Mouse (Mus musculus): ENCODE measurements around the gene 2310007B03Rik. TPM values are rescaled to one million over a fixed set of nuclear protein-coding genes. Genes with fewer than 3 reads are reported as not detected.

Gene 2310007B03Rik
- polyA plus RNA-seq, 1 experiment from 2014 or later, result 0.09 TPM

DNA sequence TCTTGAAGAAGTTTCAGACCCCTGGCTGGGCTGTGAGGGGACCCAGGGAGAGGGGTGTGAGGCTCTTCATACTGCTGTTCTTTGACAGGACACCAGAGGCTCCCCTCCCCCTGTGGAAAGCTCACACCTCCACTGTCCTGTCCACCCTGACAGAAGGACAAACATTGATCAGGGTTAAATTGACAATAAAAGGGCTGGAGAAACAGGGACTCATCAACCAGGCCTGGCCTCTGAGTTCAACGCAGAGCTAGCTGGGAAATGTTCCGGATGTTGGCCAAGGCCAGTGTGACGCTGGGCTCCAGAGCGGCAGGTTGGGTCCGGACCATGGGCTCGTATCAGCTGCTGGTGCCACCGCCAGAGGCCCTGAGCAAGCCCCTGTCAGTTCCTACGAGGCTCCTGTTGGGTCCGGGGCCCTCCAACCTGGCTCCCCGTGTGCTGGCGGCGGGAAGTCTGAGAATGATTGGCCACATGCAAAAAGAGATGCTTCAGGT is 25.7 kb downstream of the 2310007B03Rik start, which contains the start of gene Agxt:
Gene Agxt, plus strand, starts transcription at position 205 of the 491 bp plus-strand sequence.
- no peak within 1 kb of the TSS for H3K4me3 ChIP-seq (ENCODE audit: control insufficient read depth in 1 of 2, insufficient read depth in 1 of 2, low read depth in 1 of 2, low read length in 2 of 2)
- H3K9ac ChIP-seq (ENCODE audit: low read length), result no peak within 1 kb of the TSS
- no peaks in the 10 kb centered on the region for H3K36me3 ChIP-seq (ENCODE audit: control insufficient read depth, insufficient read depth, low read length)
- H3K4me1 ChIP-seq (ENCODE audit: control insufficient read depth in 2 of 2, insufficient read depth in 2 of 2, low read length in 2 of 2), result peaks cover 4% of the 10 kb centered on the region in 2 experiments; a peak in 2 of 4 replicates
- no peaks in the 10 kb centered on the region; the same call in 1 of the 2 replicates for H3K27me3 ChIP-seq (ENCODE audit: control insufficient read depth, insufficient read depth, low read length)
- H3K9me3 ChIP-seq (ENCODE audit: control insufficient read depth, low read length), result no peaks in the 10 kb centered on the region
- H3K4me2 ChIP-seq (ENCODE audit: low read length), result no peak within 1 kb of the TSS
- 81% methylated on average over 12 of the region's 12 CpGs for WGBS
- H3K27ac ChIP-seq (replicated peaks in 1 of 2; ENCODE audit: control insufficient read depth in 1 of 2, insufficient read depth in 1 of 2, low read depth in 2 of 2, low read length in 2 of 2), result no peak within 1 kb of the TSS
- no peak for ATAC-seq (ENCODE audit: insufficient number of reproducible peaks, insufficient read depth, low FRiP score, low read depth)

DNA sequence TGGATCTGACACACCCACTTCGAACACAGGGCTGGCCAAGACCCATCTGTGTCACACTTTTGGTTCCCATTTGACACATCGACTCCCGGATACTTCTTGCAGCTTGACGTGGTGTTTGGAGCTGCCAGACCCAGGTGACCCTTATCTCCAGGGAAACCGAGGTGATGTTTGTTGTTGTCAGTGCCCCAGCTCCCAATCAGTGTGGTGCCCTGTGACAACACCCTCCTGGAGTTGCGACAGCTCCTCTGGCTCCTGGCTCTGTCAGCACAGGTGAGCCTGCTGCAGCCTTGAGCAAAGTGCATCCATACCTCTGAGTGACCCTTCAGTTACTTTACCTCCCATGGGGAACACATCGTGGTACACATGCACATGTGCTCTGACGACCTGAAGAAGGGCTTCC is 28.1 kb downstream of the 2310007B03Rik start:
- 51% methylated on average over 8 of the region's 8 CpGs for WGBS
- H3K27me3 ChIP-seq (ENCODE audit: control insufficient read depth, insufficient read depth, low read length), result peaks cover 7% of the 10 kb centered on the region
- no peak overlapping the region for H3K9ac ChIP-seq (ENCODE audit: low read length)
- H3K36me3 ChIP-seq (ENCODE audit: control insufficient read depth, insufficient read depth, low read length), result no peaks in the 10 kb centered on the region
- H3K4me3 ChIP-seq (ENCODE audit: control insufficient read depth in 1 of 2, insufficient read depth in 1 of 2, low read depth in 1 of 2, low read length in 2 of 2), result no peak overlapping the region
- peaks cover 0 to 2% of the 10 kb centered on the region in 2 experiments; a peak in 1 of 4 replicates for H3K4me1 ChIP-seq (ENCODE audit: control insufficient read depth in 2 of 2, insufficient read depth in 2 of 2, low read length in 2 of 2)
- H3K9me3 ChIP-seq (ENCODE audit: control insufficient read depth, low read length), result no peaks in the 10 kb centered on the region
- no peak overlapping the region for H3K4me2 ChIP-seq (ENCODE audit: low read length)
- H3K27ac ChIP-seq (replicated peaks in 1 of 2; ENCODE audit: control insufficient read depth in 1 of 2, insufficient read depth in 1 of 2, low read depth in 2 of 2, low read length in 2 of 2), result no peak overlapping the region
- ATAC-seq (ENCODE audit: insufficient number of reproducible peaks, insufficient read depth, low FRiP score, low read depth), result no peak

DNA sequence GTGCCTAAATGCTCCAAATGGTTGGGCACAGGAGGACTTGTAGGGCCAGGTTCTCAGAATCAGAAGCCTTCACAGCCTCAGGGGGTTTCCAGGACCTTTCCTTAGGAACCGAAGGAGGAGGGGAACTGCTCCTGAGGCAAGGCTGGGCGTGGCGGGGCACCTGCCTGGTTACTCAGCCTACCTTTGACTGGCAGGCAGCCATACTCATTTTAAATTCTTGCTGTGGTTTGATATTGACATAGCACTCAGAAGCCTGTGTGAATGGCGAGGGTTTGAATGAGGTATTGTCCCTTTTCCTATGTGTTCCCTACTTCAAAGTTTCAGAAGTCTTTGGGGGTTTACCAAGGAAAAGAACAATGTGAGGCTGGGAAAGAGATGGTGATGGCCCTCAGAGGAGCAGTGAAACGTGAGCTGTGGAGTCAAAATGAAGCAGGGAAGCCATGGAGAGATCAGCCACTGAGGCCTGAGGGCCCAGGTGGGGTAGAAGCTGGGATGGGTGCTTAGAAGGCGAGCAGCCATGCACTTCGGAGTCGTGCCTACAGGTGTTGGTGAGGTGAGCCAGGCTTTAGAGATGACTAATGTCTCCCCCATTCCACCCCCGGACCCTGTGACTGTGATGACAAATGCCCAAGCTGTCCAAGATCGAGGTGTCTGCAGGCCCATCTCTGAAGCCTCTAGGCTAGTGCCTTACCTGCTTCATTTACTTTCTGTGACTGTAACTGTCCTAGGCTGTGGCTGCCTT is 30.3 kb downstream of the 2310007B03Rik start:
- H3K4me2 ChIP-seq (ENCODE audit: low read length), result no peak overlapping the region
- no peaks in the 10 kb centered on the region for H3K36me3 ChIP-seq (ENCODE audit: control insufficient read depth, insufficient read depth, low read length)
- no peak overlapping the region for H3K9ac ChIP-seq (ENCODE audit: low read length)
- no peaks in the 10 kb centered on the region; a peak in 1 of 4 replicates for H3K4me1 ChIP-seq (ENCODE audit: control insufficient read depth in 2 of 2, insufficient read depth in 2 of 2, low read length in 2 of 2)
- WGBS, result 73% methylated on average over 10 of the region's 10 CpGs
- no peaks in the 10 kb centered on the region for H3K9me3 ChIP-seq (ENCODE audit: control insufficient read depth, low read length)
- H3K27ac ChIP-seq (replicated peaks in 1 of 2; ENCODE audit: control insufficient read depth in 1 of 2, insufficient read depth in 1 of 2, low read depth in 2 of 2, low read length in 2 of 2), result no peak overlapping the region
- H3K27me3 ChIP-seq (ENCODE audit: control insufficient read depth, insufficient read depth, low read length), result peaks cover 7% of the 10 kb centered on the region
- H3K4me3 ChIP-seq (ENCODE audit: control insufficient read depth in 1 of 2, insufficient read depth in 1 of 2, low read depth in 1 of 2, low read length in 2 of 2), result no peak overlapping the region
- no peak for ATAC-seq (ENCODE audit: insufficient number of reproducible peaks, insufficient read depth, low FRiP score, low read depth)

DNA sequence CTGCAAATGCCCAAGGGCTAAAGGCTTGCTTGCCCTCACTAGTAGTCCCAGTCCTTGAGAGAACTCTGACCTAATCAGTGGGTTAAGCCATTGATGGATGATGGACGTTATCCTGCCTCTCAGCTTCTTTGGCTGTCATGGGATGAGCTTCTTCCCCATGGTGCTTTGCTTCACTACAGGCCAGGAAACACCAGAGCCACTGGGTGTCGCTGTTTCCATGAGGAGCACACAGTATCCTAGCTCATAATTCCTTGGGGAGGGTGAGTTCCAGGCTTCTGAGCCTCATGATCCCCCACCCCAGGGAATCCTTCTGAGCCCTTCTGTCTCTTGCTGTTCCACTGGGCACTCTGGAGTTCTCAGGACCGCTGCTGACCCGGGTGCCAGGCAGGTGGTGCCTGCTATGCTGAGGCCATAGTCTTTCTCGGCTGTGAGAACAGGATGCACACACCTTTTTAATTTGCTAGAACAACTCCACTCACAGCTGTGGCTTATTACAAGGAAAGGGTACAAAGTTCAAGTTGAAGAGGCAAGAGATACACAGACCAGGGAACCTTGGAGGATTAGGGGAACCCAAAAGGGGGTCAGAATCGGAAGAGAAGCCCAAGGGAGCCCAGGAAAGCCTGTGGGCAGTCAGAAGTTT is 31.9 kb downstream of the 2310007B03Rik start:
- no peak for ATAC-seq (ENCODE audit: insufficient number of reproducible peaks, insufficient read depth, low FRiP score, low read depth)
- no peak overlapping the region for H3K27ac ChIP-seq (replicated peaks in 1 of 2; ENCODE audit: control insufficient read depth in 1 of 2, insufficient read depth in 1 of 2, low read depth in 2 of 2, low read length in 2 of 2)

DNA sequence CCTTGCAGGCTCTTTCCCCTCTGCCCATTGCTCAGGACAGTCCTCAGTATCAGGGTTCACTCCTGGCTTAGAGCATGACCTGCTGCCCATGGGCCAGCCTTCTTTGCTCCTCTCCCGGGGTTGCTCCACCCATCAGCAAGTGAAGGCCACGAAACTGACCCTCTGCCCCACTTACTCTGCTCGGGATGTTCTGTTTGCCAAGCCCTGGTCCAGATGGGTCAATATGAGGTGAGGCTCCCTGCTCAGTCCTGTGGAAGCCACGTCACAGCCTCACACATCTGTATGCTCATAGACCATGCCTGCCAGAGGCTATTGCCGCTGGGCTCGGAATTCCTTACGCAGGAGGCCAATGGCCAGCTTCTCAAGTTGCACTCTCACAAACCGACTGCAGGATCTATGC is 32.5 kb downstream of the 2310007B03Rik start:
- Histone ChIP-seq H3K27me3 (ENCODE audit: control insufficient read depth, insufficient read depth, low read length) (peaks cover 7% of the 10 kb centered on the region), H3K36me3 (ENCODE audit: control insufficient read depth, insufficient read depth, low read length) (no peaks in the 10 kb centered on the region), H3K9me3 (ENCODE audit: control insufficient read depth, low read length) (no peaks in the 10 kb centered on the region), H3K4me2 (ENCODE audit: low read length) (no peak overlapping the region), H3K9ac (ENCODE audit: low read length) (no peak overlapping the region), H3K4me1 (ENCODE audit: control insufficient read depth in 2 of 2, insufficient read depth in 2 of 2, low read length in 2 of 2) (no peaks in the 10 kb centered on the region), H3K4me3 (ENCODE audit: control insufficient read depth in 1 of 2, insufficient read depth in 1 of 2, low read depth in 1 of 2, low read length in 2 of 2) (no peak overlapping the region), H3K27ac (replicated peaks in 1 of 2; ENCODE audit: control insufficient read depth in 1 of 2, insufficient read depth in 1 of 2, low read depth in 2 of 2, low read length in 2 of 2) (no peak overlapping the region)
- no peak for ATAC-seq (ENCODE audit: insufficient number of reproducible peaks, insufficient read depth, low FRiP score, low read depth)
- WGBS, result 72% methylated on average over 8 of the region's 8 CpGs

More for the DNA sequence above, 31.9 kb downstream of the 2310007B03Rik start:
- H3K9me3 ChIP-seq (ENCODE audit: control insufficient read depth, low read length), result no peaks in the 10 kb centered on the region
- no peak overlapping the region for H3K9ac ChIP-seq (ENCODE audit: low read length)
- no peak overlapping the region for H3K4me3 ChIP-seq (ENCODE audit: control insufficient read depth in 1 of 2, insufficient read depth in 1 of 2, low read depth in 1 of 2, low read length in 2 of 2)
- no peaks in the 10 kb centered on the region for H3K36me3 ChIP-seq (ENCODE audit: control insufficient read depth, insufficient read depth, low read length)
- no peaks in the 10 kb centered on the region for H3K4me1 ChIP-seq (ENCODE audit: control insufficient read depth in 2 of 2, insufficient read depth in 2 of 2, low read length in 2 of 2)
- WGBS, result 26% methylated on average over 6 of the region's 6 CpGs
- H3K27me3 ChIP-seq (ENCODE audit: control insufficient read depth, insufficient read depth, low read length), result peaks cover 7% of the 10 kb centered on the region
- no peak overlapping the region for H3K4me2 ChIP-seq (ENCODE audit: low read length)

DNA sequence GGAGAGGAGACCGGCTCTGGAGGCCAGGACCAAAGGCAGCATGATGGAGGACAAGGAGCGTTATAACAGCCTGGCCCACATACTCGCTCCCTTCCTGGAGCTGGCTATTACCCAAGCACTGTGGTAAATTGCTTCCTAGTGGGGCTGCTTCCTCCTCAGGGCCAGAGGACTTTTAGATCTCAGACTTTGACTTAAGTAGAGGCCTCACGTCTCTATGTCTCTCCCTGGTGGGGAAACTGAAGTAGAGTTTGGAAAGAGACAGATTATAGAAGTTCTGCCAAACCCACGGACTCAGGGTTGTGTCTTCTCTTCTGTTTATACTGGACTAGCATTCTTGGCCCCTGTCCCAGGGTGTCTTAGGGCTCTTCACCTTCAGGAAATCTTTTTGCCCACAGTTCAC is 35.5 kb downstream of the 2310007B03Rik start:
- no peaks in the 10 kb centered on the region for H3K36me3 ChIP-seq (ENCODE audit: control insufficient read depth, insufficient read depth, low read length)
- H3K27me3 ChIP-seq (ENCODE audit: control insufficient read depth, insufficient read depth, low read length), result peaks cover 7% of the 10 kb centered on the region; the same call in 1 of the 2 replicates
- no peak for ATAC-seq (ENCODE audit: insufficient number of reproducible peaks, insufficient read depth, low FRiP score, low read depth)
- WGBS, result 49% methylated on average over 5 of the region's 5 CpGs
- H3K4me2 ChIP-seq (ENCODE audit: low read length), result no peak overlapping the region
- no peaks in the 10 kb centered on the region for H3K9me3 ChIP-seq (ENCODE audit: control insufficient read depth, low read length)
- H3K4me3 ChIP-seq (ENCODE audit: control insufficient read depth in 1 of 2, insufficient read depth in 1 of 2, low read depth in 1 of 2, low read length in 2 of 2), result no peak overlapping the region
- H3K9ac ChIP-seq (ENCODE audit: low read length), result no peak overlapping the region
- no peaks in the 10 kb centered on the region for H3K4me1 ChIP-seq (ENCODE audit: control insufficient read depth in 2 of 2, insufficient read depth in 2 of 2, low read length in 2 of 2)
- no peak overlapping the region for H3K27ac ChIP-seq (replicated peaks in 1 of 2; ENCODE audit: control insufficient read depth in 1 of 2, insufficient read depth in 1 of 2, low read depth in 2 of 2, low read length in 2 of 2)

DNA sequence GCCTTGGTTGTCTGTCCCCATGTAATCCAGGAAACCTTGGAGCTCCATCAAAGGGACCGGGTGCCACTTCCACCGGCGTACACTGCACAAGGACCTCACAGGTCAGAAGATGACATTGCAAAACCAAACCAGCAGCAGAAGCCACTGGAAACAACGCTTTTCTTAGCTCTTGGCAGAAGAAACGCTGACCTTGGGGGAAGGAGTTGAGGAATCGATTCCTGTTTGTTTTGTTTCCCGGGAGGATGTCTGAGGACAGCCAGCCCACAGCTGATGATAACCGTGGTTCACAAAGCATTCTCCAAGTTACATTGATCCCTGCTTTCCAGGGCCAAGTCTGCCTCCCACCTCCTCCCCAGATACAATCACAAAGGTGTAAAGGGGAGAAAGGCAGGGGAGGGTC is 36.7 kb downstream of the 2310007B03Rik start:
- no peak overlapping the region for H3K4me2 ChIP-seq (ENCODE audit: low read length)
- H3K9me3 ChIP-seq (ENCODE audit: control insufficient read depth, low read length), result no peaks in the 10 kb centered on the region
- H3K36me3 ChIP-seq (ENCODE audit: control insufficient read depth, insufficient read depth, low read length), result no peaks in the 10 kb centered on the region
- WGBS, result 51% methylated on average over 8 of the region's 8 CpGs
- no peak overlapping the region for H3K27ac ChIP-seq (replicated peaks in 1 of 2; ENCODE audit: control insufficient read depth in 1 of 2, insufficient read depth in 1 of 2, low read depth in 2 of 2, low read length in 2 of 2)
- peaks cover 7% of the 10 kb centered on the region; the same call in 1 of the 2 replicates for H3K27me3 ChIP-seq (ENCODE audit: control insufficient read depth, insufficient read depth, low read length)
- no peak for ATAC-seq (ENCODE audit: insufficient number of reproducible peaks, insufficient read depth, low FRiP score, low read depth)
- H3K4me3 ChIP-seq (ENCODE audit: control insufficient read depth in 1 of 2, insufficient read depth in 1 of 2, low read depth in 1 of 2, low read length in 2 of 2), result no peak overlapping the region
- no peaks in the 10 kb centered on the region for H3K4me1 ChIP-seq (ENCODE audit: control insufficient read depth in 2 of 2, insufficient read depth in 2 of 2, low read length in 2 of 2)
- no peak overlapping the region for H3K9ac ChIP-seq (ENCODE audit: low read length)
